Mouse (Mus musculus) stomach, embryonic 16.5 days (tissue): Measurements from ENCODE around the gene Kdelr2. TPM values are rescaled to one million over a fixed set of nuclear protein-coding genes. Genes with fewer than 3 reads are reported as not detected.

Experiments
- ATAC-seq: fragments of 200-750 bp; cut with Nextera tagmentation; 2 replicates; pipeline ENCODE4 v1.8.0; 2017; ENCODE audit warnings: moderate number of reproducible peaks, moderate TSS enrichment; ENCODE audit not compliant: insufficient read depth, low FRiP score
- H3K27ac ChIP-seq: fragments of 300-500 bp; sonication (generic); 2 replicates; pipeline ENCODE4 v1.5.1; 2014; ENCODE audit warnings: low read length
- H3K27me3 ChIP-seq: fragments of 300-500 bp; sonication (generic); 2 replicates; pipeline ENCODE4 v1.6.1; 2014; ENCODE audit warnings: low read length, control low read depth, mixed read lengths; ENCODE audit not compliant: control insufficient read depth, insufficient read depth
- H3K36me3 ChIP-seq: fragments of 300-500 bp; sonication (generic); 2 replicates; pipeline ENCODE4 v1.6.1; 2014; ENCODE audit warnings: low read length; ENCODE audit not compliant: control insufficient read depth, insufficient read depth
- H3K4me1 ChIP-seq: fragments of 300-500 bp; sonication (generic); 2 replicates; pipeline ENCODE4 v1.6.1; 2014; ENCODE audit warnings: low read length, control low read depth, mixed read lengths; ENCODE audit not compliant: control insufficient read depth, insufficient read depth
- H3K4me2 ChIP-seq: fragments of 300-500 bp; sonication (generic); 2 replicates; pipeline ENCODE4 v1.6.1; 2014; ENCODE audit warnings: low read depth, low read length, mixed read lengths
- H3K4me3 ChIP-seq: fragments of 300-500 bp; sonication (generic); replicated peaks from 2 replicates; pipeline ENCODE4 v1.5.1; 2014; ENCODE audit warnings: mild to moderate bottlenecking, low read length
- H3K9ac ChIP-seq: fragments of 300-500 bp; sonication (generic); 2 replicates; pipeline ENCODE4 v1.6.1; 2014; ENCODE audit warnings: low read length
- H3K9me3 ChIP-seq: fragments of 300-500 bp; sonication (generic); replicated peaks from 2 replicates; pipeline ENCODE4 v1.6.1; 2016; ENCODE audit warnings: low read length, control low read depth; ENCODE audit not compliant: control insufficient read depth
- WGBS: fragments of 180-500 bp; shearing (Covaris S2); extraction: QIAGEN DNeasy Blood & Tissue Kit; methylation state at CpG from one replicate; pipeline ENCODE4 v1.1.7; 2014; 5-methylcytosine and 5-hydroxymethylcytosine counted together
- polyA plus RNA-seq: library from polyadenylated mRNA; unstranded; fragments of >200 nt; fragmentation: Nextera tagmentation; extraction: Ambion mirVana; gene quantifications from 2 replicates; pipeline ENCODE4 v1.2.1, GENCODE M21; 2015

Kdelr2 gene
- polyA plus RNA-seq, 1 experiment from 2014 or later = 364 TPM

GRCm38 (mm10) chr5:143367931-143368330 is 35.7 kb upstream of the Kdelr2 start:
- H3K27me3 ChIP-seq = peaks cover 63% of the 10 kb centered on the region
- H3K27ac ChIP-seq = no peak overlapping the region
- peaks cover 5% of the 10 kb centered on the region; the same call in 1 of the 2 replicates for H3K4me1 ChIP-seq
- H3K4me3 ChIP-seq = no peak overlapping the region
- no peak overlapping the region for H3K9ac ChIP-seq
- no peak overlapping the region for H3K4me2 ChIP-seq
- no peak for ATAC-seq
- WGBS = 73% methylated on average over 3 of the region's 3 CpGs
- no peaks in the 10 kb centered on the region for H3K9me3 ChIP-seq
- no peaks in the 10 kb centered on the region for H3K36me3 ChIP-seq

- Histone ChIP-seq H3K9ac (no peak overlapping the region), H3K4me2 (peak overlapping the region; percentile 40), H3K9me3 (no peaks in the 10 kb centered on the region), H3K27ac (no peak overlapping the region), H3K4me3 (peak overlapping the region; percentile 20), H3K4me1 (peaks cover 5% of the 10 kb centered on the region; the same call in 1 of the 2 replicates), H3K27me3 (peaks cover 76% of the 10 kb centered on the region), H3K36me3 (no peaks in the 10 kb centered on the region)
- WGBS = 2% methylated on average over 35 of the region's 36 CpGs
- ATAC-seq = no peak
Measured at GRCm38 (mm10) chr5:143369611-143370255, 33.9 kb upstream of the Kdelr2 start.

- Histone ChIP-seq H3K27me3 (peaks cover 69% of the 10 kb centered on the region), H3K4me2 (no peak overlapping the region), H3K4me1 (peaks cover 5% of the 10 kb centered on the region; the same call in 1 of the 2 replicates), H3K9ac (no peak overlapping the region), H3K36me3 (no peaks in the 10 kb centered on the region), H3K4me3 (no peak overlapping the region), H3K27ac (no peak overlapping the region), H3K9me3 (no peaks in the 10 kb centered on the region)
- 29% methylated on average over 17 of the region's 17 CpGs for WGBS
- no peak for ATAC-seq
Measured at GRCm38 (mm10) chr5:143370416-143371145, 33.1 kb upstream of the Kdelr2 start.

- no peak overlapping the region for H3K27ac ChIP-seq
- no peaks in the 10 kb centered on the region for H3K9me3 ChIP-seq
- H3K4me1 ChIP-seq = peaks cover 5% of the 10 kb centered on the region; the same call in 1 of the 2 replicates
- peaks cover 68% of the 10 kb centered on the region for H3K27me3 ChIP-seq
- WGBS = 58% methylated on average over 4 of the region's 4 CpGs
- no peaks in the 10 kb centered on the region for H3K36me3 ChIP-seq
- no peak overlapping the region for H3K4me3 ChIP-seq
- ATAC-seq = no peak
- H3K4me2 ChIP-seq = no peak overlapping the region
- no peak overlapping the region for H3K9ac ChIP-seq
Measured at GRCm38 (mm10) chr5:143371146-143371510, 32.5 kb upstream of the Kdelr2 start.

GRCm38 (mm10) chr5:143372818-143373217 is 30.8 kb upstream of the Kdelr2 start:
- no peak for ATAC-seq
- peak overlapping the region; percentile 42 for H3K4me3 ChIP-seq
- WGBS = 2% methylated on average over 35 of the region's 35 CpGs
- peaks cover 63% of the 10 kb centered on the region for H3K27me3 ChIP-seq
- peak overlapping the region; percentile 54; the same call in 1 of the 2 replicates for H3K9ac ChIP-seq
- no peaks in the 10 kb centered on the region for H3K36me3 ChIP-seq
- peak overlapping the region; percentile 62 for H3K4me2 ChIP-seq
- peaks cover 5% of the 10 kb centered on the region; the same call in 1 of the 2 replicates for H3K4me1 ChIP-seq
- H3K27ac ChIP-seq = no peak overlapping the region
- H3K9me3 ChIP-seq = no peaks in the 10 kb centered on the region

GRCm38 (mm10) chr5:143375242-143375641 is 28.4 kb upstream of the Kdelr2 start:
- peaks cover 42% of the 10 kb centered on the region for H3K27me3 ChIP-seq
- 8% methylated on average over 21 of the region's 21 CpGs for WGBS

GRCm38 (mm10) chr5:143376156-143376555 is 27.5 kb upstream of the Kdelr2 start:
- H3K9ac ChIP-seq = no peak overlapping the region
- no peaks in the 10 kb centered on the region for H3K4me1 ChIP-seq
- WGBS = 82% methylated on average over 4 of the region's 4 CpGs
- H3K9me3 ChIP-seq = no peaks in the 10 kb centered on the region
- no peak for ATAC-seq
- no peak overlapping the region for H3K27ac ChIP-seq
- H3K4me2 ChIP-seq = no peak overlapping the region
- no peak overlapping the region for H3K4me3 ChIP-seq
- H3K27me3 ChIP-seq = peaks cover 33% of the 10 kb centered on the region
- H3K36me3 ChIP-seq = no peaks in the 10 kb centered on the region

More at GRCm38 (mm10) chr5:143375242-143375641, 28.4 kb upstream of the Kdelr2 start:
- Histone ChIP-seq H3K36me3 (no peaks in the 10 kb centered on the region), H3K4me2 (peak overlapping the region; percentile 60), H3K9ac (peak overlapping the region; percentile 55; the same call in 1 of the 2 replicates), H3K4me1 (no peaks in the 10 kb centered on the region), H3K4me3 (peak overlapping the region; percentile 41), H3K9me3 (no peaks in the 10 kb centered on the region), H3K27ac (no peak overlapping the region; the same call in 1 of the 2 replicates)
- ATAC-seq = peak; percentile 63; the same call in 1 of the 2 replicates

GRCm38 (mm10) chr5:143386797-143387621 is 16.6 kb upstream of the Kdelr2 start:
- no peaks in the 10 kb centered on the region for H3K9me3 ChIP-seq
- peak overlapping the region; percentile 78 for H3K4me2 ChIP-seq
- no peak overlapping the region for H3K27ac ChIP-seq
- H3K4me3 ChIP-seq = peak overlapping the region; percentile 44
- no peaks in the 10 kb centered on the region for H3K36me3 ChIP-seq
- peak; percentile 89 for ATAC-seq
- WGBS = 7% methylated on average over 39 of the region's 39 CpGs
- H3K27me3 ChIP-seq = peaks cover 12% of the 10 kb centered on the region
- H3K9ac ChIP-seq = peak overlapping the region; percentile 58
- H3K4me1 ChIP-seq = peaks cover 10% of the 10 kb centered on the region; the same call in 1 of the 2 replicates
